Mouse (Mus musculus): ENCODE measurements around the gene Gm43552. TPM values are rescaled to one million over a fixed set of nuclear protein-coding genes. Genes with fewer than 3 reads are reported as not detected.
"Not testable (repeated sequence)": the region's sequence is repeated elsewhere in the genome, so short reads cannot be mapped to it uniquely, and the experiment has no call there.

Gm43552 gene
- 0.34 TPM in 1 of 2 replicates, not detected in the other for polyA plus RNA-seq (2012; rRNA removed)

DNA sequence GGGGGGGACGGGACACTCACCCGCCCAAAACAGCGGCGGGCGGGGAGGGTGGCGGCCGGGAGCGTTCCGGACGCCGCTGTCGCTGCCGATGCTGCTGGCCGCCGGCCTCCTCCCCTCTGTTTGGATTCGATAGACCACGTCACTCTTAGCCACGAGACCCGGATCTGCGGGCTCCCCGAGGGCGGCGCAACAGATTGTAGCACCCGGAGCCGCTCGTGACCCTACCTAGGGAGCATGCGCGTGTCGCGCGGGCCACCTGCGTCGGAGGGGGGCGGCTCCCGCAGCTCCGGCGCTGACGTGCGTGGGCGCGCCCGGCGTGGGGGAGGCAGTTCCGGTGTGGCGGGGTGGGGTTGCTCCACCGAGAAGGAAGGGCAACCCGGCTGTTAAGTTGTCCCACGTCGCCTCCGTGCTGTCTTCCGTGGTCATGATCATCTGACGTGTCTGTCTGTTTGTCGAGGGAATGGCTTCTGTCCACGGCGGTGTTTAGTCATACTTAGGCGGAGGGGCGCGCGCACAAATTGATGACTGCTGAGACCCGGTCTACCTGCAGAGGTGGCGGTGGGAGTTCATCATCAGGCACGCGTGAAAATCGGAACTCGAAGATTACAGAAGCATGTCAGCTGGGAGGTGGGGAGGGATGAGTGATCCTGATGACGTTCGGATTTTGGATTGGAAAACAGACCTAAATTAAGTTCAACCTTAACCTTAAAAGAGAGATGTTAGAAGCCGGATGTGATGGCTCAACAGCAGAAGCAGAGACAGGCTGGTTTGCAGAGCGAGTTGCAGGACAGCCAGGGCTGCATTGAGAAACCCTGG is at the start of gene Gm43552:
Gm43552 (minus strand) TSS at position 118 of the 816 bp plus-strand sequence.
- peak; percentile 95 for DNase-seq (ENCODE audit: low spot score)

DNA sequence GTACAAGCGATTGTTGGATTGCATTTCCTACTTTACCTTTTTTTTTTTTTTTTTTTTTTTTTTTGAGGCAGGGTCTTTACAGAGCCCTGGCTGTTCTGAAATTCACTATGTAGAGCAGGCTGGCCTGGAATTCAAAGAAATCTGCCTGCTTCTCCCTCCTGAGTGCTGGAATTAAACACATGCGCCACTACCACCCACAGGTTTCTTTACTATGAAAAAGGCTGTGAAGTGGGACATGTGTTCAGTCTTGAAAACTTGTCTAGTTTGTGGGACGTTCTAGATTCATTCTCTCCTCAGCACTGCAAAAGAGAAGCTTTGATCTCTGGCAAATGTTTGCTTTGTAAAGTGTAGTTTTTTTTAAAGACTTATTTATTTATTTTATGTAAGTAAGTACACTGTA is 49.3 kb upstream of the Gm43552 start:
- DNase-seq (ENCODE audit: low spot score): no peak

DNA sequence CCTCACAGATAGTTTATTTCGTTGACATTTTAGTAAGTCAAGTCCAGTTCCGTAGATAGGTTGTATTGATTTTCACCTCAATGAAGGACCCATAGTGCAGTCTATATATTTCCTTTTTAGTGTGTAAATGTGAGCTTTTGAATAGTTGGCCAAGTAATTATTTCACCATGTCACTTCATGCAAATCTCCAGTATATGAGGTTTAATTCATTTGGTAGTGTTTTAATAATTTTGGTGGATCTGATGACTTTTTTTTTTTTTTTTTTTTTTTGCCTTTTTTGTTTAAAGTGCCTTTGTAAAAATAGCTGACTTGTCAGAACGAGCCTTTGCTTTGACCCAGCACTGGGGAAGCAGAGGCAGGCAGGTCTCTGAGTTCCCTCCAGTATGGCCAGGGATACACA is 47.2 kb upstream of the Gm43552 start:
- DNase-seq (ENCODE audit: low spot score): no peak

DNA sequence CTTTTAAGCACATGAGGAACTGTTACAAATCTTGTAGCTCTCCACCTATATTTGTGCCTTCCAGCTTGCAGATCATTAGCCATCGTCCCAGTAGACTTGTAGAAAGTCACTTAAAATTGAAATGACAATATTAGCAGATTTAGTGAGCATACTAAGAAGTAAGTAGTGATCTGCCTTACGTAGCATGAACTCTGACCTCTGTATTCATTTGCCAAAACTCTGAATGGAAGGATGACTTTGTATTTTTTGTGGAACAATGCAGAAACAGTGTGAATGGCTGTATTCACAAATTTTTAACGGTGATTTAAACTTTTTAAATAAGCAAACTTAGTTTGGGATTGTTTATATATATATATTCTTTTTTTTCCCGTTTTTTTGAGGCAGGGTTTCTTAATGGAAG is 46.2 kb upstream of the Gm43552 start:
- DNase-seq (ENCODE audit: low spot score): no peak

DNA sequence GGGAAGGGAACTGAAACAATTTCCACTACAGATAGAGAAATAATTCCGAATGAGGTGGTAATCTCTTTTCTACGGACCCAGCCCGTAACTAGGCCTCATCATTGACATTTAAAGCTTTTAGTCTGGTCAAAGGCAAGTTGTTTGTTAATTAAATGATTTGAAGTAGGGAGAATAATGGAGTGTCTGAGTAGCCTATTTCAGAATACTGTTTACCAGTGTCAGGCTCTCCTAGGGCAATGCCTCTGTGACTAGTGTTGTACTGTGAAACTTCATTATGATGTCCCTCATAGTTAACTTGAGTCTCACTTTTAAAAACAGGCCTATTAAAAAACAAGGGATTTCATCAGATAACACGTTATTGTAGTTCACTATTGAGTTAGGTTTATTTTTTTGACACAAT is 45.5 kb upstream of the Gm43552 start:
- DNase-seq (ENCODE audit: low spot score): no peak

DNA sequence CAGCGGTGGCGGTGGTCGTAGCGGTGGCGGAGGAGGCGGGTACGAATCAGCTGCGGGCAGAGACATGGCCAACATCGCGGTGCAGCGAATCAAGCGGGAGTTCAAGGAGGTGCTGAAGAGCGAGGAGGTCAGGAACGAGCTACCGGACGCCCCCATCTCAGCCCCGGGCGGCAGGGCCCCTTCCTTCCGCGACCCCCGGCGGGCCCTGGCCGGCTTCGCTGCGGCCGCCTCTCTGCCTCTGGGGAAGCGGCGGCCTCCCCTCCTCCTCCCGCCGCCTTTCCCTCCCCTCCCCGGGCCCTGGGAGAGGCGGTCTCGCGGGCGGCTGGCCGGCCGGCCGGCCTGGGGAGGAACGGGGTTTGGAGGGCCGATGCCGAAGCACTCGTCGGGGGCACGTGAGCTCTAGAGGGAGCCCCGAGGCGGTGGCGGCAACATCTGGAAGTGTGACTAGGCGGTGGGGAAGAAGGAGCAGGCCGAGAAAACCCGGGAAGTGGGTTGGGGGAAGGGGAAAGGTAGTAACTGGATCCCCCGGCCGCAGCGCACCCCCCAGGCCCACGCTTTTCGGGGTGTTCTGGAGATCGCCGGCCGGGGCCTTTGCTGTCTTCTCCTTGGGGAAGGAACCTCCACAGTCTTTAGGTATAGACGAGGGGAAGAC is 44.9 kb upstream of the Gm43552 start:
- no peak for DNase-seq (ENCODE audit: low spot score)

DNA sequence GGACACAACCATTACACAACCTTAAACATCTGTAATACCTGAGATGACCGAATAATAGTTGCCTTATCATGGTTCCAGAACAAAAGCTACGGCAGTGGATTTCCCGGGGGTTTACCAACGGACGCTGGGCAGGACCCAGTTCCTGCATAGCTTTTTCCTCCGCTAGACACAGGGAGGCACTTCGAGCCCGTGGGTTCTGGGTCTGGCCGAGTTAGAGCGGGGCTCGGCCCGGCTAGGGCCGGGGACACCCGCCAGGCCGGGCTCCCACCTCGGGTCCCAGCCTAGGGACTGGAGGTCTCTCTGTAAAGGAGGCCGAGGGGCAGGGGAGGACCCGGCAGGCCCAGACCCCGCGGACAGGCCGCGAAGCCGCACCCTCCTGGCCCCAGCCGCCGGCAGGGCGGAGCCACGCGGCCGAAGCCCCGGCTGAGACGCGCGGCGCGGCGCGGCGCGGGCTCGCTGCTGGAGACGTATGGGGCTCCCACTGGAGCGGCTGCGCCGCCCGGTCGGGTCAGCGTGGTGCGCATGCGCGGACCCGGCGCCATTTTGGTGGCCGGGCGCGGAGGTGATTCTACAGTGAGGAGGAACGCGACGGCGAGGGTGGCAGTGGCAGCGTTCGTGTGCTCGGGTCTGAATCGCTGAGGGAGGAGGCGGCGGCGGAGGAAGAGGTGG is 44.3 kb upstream of the Gm43552 start, which contains the start of the genes Smim14 and Ube2k:
Smim14 (minus strand) TSS at position 434 of the 669 bp plus-strand sequence.
Ube2k (plus strand) TSS at position 483 of the 669 bp plus-strand sequence.
- peak; percentile 95 for DNase-seq (ENCODE audit: low spot score)

DNA sequence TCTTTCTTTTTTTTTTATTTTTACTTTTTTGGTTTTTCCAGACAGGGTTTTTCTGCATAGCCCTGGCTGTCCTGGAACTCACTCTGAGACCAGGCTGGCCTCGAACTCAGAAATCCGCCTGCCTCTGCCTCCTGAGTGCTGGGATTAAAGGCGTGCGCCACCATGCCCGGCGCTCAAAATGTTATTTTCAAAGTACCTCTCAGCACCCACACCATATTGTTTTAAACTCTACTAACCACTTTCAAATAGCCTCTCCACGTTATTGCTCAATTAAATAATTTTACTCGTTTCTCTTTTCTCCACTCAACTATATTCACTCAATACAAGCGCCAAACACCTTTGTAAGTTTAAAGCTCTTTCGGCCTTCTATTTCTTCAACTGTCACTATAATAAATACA is 43.4 kb upstream of the Gm43552 start:
- DNase-seq (ENCODE audit: low spot score): not testable (repeated sequence)

DNA sequence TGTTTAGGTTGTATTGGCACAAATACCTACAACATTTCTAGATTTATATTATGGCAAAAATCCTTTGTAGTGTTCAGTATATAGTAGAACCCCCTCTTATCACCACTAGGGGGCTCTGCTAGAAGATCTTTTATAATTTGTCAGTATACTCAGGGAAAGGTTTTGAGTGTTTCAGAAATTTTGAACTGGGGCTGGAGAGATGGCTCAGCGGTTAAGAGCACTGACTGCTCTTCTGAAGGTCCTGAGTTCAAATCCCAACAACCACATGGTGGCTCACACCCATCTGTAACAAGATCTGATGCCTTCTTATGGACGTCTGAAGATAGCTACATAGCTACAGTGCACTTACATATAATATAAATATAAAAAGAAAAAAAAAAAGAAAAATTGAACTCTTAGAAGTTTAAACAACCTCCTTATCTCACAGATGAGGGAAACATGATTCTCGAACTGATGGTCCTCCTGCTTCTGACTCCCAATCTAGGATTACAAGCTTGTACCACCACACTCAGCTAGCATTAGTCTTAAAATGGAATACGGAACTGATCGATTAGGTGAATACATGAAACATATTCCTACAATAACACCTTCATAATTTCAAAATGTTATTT is 42.9 kb upstream of the Gm43552 start:
- no peak for DNase-seq (ENCODE audit: low spot score)

DNA sequence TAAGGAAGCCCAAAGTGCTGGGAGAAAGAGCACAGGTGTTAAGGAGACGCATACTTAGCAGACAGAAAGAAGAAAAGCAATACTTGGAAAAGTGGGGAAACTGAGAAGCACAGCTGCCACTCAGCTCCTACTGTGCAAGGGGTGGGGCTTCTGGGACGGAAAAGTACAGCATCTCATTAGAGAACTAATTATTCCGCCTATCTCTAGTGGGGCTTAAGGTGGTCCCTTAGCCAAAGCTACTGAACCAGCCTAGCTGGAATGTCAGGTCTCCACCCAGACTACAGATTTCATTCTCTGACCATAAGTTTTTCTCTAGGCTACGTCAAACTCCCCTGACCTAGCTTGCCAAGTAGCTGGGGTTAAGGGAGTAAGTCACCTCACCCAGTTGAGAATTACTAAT is 41.9 kb upstream of the Gm43552 start:
- no peak for DNase-seq (ENCODE audit: low spot score)

DNA sequence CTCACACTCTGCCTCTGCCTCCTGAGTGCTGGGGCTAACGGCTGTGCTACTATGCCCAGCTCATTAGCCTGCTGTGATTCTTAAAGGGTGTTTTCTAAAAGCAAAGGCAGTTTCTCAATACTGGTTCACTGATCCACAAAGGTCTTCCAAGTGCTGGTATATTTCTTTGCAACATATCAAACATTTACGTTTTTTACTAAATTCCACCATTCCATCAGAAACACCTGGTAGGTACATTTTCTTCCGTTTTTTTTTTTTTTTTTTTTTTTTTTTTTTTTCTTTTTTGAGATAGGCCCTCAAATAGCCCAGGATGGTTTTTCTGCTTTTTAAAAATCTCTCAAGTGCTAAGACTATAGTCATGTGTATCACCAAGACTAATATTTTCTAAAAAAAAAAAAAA is 38.6 kb upstream of the Gm43552 start:
- DNase-seq (ENCODE audit: low spot score): no peak

DNA sequence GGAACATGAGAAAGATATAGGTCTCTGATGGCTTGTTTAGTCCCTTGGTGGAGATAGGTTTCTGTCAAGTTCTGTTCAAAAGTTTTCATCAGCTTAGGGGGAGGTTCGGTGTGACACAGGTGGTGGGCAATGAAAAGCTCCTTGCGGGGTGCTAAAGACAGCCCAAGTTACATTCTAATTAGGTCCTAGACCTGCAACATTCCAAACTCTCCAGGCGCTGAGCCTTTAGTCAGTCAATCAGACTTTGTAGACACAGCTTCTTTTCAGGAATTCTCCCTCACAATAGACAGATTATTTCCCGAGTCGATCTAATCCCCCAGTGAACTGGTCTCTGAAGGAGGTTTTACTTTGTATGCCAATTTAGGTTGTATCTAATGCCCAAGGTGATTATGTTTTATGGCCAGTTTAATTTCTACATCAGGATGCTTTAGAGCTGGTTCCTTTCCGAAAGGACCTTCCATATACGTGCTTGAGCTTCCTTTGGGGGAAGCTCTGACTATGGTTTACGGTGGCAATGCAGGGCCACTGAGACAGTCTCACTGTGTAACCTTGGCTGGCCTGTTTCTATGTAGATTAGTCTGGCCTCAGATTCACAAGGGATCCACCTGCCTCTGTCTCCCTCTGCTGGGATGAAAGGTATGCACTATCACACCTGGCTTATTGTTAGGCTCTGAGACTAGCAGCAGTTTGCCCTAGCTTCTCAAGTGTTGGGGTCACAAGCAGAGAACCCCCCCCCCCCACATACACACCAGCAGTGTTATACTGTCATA is 33.2 kb upstream of the Gm43552 start:
- no peak for DNase-seq (ENCODE audit: low spot score)

DNA sequence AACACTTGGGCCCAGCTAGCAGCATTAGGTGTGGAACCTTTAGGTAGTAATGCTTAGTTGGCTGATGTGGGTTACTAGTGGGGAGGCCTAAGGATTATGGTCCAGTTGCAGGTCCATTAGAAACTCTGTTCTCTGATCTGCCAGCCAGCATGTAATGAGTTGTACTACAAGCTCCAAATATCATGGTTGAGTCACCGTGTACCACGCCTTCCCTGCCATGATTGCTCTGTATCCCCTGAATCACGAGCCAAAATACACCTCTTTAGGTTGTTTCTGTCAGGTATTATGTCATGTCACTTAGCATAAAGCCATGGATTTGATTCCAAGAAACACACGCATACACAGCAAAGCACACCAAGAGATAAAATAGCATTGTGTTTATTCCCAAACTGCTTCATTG is 32.2 kb upstream of the Gm43552 start:
- DNase-seq (ENCODE audit: low spot score): no peak

DNA sequence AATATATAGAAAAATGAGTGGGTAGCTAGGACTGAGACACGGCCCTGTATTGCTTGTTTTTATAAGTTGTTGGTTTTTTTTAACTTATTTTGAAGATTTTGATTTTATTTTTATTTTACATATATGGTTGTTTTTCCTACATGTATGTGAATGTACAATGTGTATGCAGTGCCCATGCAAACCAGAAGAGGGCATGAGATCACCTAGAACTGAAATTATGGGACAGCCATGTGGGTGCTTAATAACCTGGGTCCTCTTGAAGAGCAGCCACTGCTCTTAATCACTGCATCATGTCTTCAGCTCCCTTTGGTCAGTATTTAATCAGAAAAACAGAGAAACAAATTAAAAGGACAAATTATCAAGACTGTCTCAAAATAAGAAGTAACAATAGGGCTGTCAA is 29.2 kb upstream of the Gm43552 start:
- DNase-seq (ENCODE audit: low spot score): no peak

DNA sequence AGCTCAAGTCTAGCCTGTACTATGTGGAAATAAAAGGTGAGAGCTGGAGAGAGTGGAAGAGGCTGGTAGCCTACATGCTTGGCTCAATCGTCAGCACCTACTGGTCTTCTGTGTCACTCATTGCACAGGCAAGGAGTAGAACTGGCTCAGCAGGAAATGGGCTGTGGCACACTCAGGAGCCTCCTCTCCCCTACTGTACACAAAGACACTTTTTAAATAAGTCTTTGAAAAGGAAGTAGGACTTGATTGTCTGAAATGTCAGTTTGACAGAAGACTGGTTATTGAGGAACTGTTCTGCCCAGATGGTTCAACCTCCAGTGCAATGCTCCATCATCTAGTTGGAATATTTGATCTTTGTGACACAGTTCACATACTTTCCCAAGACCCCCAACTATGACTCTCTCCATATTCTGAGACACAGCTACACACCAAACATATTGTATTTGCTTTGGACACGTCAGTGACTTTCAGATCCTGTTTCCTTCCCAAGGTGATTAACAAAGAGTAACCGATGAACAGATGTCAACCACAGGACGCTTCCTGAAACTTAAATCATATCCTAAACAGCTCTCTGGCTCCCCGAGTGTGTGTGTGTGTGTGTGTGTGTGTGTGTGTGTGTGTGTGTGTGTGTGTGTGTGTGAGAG is 22.1 kb upstream of the Gm43552 start:
- DNase-seq (ENCODE audit: low spot score): no peak

DNA sequence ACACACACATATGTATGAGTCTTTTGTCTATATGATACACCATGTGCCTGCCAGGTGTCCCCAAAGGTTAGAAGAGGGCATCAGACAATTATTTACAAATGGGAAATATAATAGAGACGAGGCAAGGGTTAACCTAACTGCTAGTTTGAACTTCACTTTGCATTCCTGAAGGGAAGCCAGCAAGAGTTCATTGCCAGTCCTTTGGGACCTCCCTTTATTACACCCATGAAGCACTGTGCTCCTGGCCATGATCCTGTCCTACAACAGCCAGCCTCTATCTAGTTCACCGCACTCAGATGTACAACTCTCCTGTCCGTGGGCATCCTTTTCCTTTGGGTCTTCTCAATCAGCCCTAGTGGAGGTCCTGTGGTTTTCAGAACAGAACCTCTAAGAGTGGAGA is 20.9 kb upstream of the Gm43552 start:
- DNase-seq (ENCODE audit: low spot score): no peak

DNA sequence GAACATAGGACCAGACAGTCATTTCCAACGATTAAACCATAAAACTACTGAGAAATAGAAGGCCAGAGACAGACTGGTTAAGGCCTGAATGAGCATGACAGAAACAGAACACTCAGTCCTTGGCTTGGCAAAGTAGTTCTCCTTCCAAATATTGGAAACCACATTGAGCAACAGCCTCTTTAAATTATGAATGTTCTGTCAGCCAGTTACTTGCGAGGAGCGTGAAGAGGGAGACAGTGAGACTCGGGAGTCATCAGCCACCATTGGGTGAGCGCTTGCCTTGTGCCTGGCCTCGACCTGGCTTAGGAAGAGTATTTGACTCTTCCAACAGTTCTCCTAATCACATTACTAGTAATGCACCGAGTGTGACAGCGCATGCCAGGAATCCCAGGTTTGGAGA is 15.8 kb upstream of the Gm43552 start:
- DNase-seq (ENCODE audit: low spot score): no peak

DNA sequence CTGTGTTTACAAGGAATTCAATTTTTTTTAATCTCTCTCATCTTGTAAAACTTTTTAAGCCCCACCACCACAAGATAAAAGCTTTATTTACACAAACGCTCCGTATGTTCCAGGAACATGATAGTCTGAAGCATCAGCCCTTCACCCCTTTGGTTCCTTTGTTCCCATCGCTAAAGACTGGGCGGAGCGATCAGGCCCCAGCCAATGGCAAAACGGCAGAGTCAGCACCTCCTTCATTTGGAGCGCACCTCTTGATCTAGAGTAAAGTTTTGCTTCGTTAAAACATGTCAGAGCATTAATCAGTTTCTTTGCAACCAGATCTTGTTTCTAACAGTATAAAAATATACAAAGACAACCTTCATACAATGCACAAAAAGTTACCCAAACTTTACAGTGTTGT is 13.2 kb upstream of the Gm43552 start:
- no peak for DNase-seq (ENCODE audit: low spot score)

DNA sequence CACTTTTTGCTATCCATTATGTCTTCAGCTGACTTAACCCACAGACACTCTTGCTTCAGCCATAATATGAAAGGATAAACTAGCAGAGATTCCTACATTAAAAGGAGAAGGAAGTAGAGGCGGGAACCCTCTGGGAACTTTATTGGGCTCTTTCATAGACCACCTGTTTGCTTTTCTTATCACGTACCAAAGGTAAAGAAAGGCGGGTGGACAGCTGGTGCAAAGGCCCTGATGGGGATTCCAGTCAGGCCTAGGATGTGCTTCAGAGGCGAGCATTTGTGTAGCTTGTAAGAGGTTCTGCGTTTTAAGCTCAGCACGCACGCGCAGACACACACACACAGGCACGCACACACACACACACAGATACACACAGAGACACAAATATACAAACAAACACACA is 8.8 kb upstream of the Gm43552 start:
- no peak for DNase-seq (ENCODE audit: low spot score)

DNA sequence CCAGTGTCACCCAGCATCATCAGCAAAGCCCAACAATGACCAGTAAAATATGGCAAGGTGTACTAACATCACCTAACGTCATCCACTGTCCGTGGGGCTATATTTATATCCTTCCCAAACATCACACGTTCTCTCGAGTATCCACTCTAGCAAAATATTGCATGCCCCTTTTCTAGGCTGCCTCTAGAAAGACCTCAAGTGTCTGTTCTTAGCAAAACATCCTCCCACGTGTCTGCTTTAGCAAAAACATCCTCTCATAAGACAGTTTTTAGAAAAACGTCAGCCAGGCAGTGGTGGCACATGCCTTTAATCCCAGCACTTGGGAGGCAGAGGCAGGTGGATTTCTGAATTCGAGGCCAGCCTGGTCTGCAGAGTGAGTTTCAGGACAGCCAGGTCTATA is 7.6 kb upstream of the Gm43552 start:
- no peak for DNase-seq (ENCODE audit: low spot score)

Data from urinary bladder, adult 2 months (tissue).